Mouse (Mus musculus) monocyte, adult 2 months (primary cell): ENCODE results near the gene Heg1.
A peak's percentile ranks its signal among the peaks of the same experiment; 100 is the strongest.

ENCODE experiments used
- DNase-seq, 2 experiments: peaks; one replicate each; pipeline ENCODE4 v3.0.0; 2022; ENCODE audit warnings: low spot score in 2 of 2, low read depth in 1 of 2

The Heg1 gene

DNA sequence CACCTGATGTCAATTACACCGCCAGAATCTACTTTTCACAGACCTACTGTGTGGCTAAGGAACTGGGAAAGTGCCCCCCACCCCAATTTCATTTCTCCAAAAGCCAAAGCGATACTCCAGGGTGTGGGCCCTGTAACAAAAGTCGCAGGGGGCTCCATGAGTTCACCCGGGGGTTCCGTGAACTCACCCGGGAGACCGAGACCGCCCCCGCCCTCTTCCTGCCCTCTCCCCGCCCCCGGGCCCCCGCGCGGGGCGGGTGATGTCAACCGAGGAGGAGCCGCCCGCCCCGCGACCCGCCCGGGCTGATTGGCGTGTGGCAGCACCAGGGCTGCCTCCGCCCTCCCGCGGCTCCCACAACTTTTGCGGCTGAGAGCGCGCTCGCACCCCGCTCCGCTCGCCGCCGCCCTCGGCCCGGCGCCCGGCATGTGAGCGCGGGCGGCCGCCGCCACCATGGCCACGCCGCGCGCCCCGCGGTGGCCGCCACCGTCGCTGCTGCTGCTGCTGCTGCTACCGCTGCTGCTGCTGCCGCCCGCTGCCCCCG lies at the start of gene Heg1:
Heg1 (plus strand) TSS at position 209 of the 541 bp plus-strand sequence.
- peak in 1 of 2 experiments; percentile 60 for DNase-seq

GRCm38 (mm10) chr16:33635836-33636595 lies 48.2 kb upstream of the Heg1 start:
- no peak for DNase-seq

DNA sequence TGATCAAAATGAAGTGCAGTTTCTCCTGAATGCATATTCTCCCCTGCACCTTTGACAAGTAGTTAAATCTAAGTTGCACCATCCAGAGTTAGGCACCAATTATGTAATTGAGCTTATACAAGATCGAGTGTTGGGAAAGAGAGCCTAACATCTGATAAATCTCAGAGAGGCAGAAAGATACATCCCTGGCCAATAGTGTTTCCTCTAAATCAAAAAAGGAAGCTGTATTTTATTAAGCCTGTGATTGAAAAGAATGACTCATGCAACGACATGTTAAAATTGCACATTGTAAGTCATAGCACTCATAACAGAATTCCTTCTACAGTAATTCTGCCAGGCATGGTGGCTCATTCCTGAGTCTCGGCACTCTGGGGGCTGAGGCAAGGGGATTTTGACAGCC lies 42.4 kb upstream of the Heg1 start:
- no peak for DNase-seq

GRCm38 (mm10) chr16:33653116-33653515 lies 31.1 kb upstream of the Heg1 start:
- DNase-seq: no peak

DNA sequence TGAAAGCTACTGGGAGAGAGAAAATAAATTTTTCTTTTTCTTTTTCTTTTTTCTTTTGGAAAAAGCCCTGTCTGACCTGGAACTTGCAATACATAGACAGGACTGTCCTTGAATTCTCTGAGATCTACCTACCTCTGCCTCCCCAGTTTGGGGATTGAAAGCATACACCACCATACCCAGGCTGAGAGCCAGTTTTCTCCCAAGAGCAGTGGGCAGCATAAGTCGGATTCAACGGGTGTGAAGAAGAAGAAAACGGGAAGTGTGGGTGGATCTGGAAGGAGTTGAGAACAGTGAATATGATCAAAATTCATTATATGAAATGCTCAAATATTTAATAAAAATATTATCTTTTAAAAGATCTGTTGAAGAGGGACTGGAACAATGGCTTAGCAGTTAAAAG lies 28.7 kb upstream of the Heg1 start:
- no peak for DNase-seq

DNA sequence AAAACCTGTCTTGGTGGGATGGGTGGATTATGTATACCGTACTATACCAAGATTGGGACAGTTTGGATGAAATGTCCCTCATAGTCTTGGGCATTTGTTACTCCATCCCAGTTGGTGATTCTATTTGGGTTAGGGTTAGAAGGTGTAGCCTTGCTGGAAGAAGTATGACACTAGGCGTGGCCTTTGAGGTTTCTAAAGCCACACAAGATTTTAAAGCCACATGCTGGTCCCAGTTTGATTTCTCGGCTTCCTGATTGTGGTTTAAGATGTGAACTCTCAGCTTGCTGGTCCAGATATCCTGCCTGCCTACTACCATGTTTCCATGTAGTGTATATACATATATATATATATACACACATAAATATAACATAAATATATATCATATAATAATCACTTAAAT lies 27.0 kb upstream of the Heg1 start:
- DNase-seq: no peak

DNA sequence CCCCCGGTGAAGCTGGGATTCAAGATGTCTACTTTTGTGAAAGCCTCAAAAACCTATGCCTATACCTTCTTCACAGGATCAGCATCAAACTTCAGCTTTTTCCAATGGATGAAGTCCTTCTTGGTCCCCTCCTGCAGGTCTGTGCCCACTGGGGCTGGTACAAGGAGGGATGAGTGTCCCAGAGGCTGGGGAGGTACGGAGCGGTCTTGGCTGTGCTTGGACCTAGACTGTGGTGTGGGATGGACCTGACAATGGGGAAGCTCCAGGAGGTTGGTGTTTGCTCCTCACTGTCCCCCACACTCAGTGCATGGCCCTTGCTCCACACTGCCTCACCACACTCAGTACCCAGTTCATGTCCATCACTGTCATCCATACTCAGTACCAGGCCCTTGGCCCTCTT lies 26.0 kb upstream of the Heg1 start:
- DNase-seq: no peak

DNA sequence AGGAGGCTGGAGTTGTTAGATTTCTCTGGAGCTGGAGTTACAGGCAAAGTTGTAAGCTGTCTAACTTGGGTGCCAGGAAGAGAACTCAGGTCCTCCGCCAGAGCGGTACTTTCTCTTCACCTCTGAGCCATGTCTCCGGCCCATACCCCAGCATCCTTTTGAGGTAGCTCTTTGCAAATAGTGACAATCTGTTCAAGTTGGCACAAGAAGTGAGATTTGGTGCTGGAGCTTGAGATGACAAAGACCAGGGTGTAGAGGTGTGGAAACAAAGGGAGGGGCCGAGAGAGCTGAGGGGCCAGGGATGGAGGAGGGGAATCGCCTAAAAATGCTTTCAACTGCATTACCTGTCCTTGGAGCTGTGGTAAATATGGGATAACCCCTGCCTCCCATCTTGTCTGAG lies 24.6 kb upstream of the Heg1 start:
- DNase-seq: no peak

DNA sequence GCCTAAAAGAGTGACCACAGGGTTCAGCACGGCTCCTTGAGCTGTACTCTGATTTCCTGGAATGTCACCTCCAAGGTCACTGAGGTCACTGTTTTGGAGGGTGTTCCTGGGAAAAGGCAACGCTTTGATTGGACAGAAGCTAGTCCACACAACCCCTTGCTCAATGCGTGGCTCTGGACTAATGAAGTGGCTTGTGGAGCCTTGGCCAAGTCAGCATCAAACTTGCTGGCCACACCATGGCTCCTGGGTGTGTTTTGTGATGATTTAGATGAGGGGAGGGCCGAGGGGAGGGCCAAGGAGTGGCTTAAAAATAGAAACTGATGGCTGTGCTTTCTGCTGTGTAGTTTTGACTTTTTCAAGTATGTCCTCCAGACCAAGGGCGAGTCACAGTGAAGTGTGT lies 24.0 kb upstream of the Heg1 start:
- DNase-seq: no peak

DNA sequence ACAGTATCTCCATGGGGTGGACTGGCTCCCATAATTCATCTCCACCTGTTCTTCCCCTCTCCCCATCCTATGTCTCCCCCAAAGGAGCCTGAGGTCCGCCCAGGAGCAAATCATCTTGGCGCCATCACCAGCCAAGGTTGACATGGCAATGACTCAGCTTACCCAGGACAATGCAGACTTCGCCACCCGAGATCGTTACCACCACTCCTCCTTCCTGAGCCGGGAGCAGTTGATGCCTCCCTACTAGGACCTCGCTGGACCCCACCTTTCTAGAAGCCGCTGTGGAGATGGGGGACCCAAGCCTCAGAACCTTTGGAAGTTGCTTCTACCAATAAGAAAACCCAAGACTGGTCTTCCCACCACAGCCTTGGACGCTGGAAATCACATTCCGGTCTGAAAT lies 21.3 kb upstream of the Heg1 start:
- no peak for DNase-seq

DNA sequence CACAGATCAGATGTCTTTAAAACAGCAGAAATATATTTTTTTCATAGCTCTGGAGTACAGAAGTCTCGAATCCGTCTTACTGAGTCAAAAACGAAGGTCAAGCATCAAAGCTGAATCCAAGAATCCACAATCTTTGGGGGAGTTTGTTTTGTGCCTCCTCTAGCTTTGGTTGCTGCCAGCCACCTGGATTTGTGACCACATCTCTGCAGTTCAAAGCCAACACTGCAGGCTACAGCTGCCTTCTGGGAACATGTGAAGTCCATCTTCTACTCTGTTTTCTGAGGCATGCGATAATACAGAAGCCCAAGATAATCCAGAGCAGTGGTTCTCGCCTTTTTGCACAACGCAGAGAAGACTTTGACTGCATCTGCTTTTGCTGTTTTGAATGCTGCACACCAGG lies 17.9 kb upstream of the Heg1 start:
- no peak for DNase-seq

- no peak for DNase-seq
These were observed 17.1 kb upstream of the Heg1 start for GRCm38 (mm10) chr16:33666985-33667538.

DNA sequence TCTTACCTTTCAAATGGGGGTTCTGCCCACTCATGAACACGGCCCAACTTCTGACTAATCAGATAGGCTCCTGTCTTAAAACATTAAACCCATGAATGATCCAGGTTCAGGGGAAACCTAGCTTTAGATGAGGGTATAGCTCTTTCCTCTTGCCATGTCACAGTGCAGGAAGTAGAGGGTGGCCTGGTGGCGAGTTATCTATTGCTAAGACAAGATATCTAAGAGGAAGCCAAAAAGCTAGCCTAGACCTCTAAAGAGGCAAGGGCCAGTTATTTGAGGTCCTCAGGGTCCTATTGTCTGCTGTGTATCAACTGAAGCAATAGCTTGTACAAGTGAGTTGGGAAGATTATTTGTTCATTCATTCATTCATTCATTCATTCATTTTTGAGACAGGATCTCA lies 15.7 kb upstream of the Heg1 start:
- no peak for DNase-seq

DNA sequence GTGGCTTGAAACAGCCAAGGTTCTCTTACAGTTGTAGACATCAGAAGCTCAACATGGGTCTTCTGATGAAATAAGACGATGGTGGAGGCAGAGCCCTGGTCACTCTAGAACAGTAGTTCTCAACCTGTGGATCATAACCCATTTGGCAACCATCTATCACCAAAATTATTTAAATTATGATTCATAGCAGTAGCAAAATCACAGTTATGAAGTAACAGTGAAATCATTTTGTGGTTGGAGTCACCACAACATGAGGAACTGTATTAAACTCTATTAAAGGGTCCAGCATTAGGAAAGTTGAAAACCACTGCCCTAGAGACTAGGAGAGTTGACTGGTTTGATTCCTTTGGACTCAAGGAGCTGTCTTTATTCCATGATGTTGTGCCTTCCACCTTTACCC lies 15.1 kb upstream of the Heg1 start:
- DNase-seq: no peak

DNA sequence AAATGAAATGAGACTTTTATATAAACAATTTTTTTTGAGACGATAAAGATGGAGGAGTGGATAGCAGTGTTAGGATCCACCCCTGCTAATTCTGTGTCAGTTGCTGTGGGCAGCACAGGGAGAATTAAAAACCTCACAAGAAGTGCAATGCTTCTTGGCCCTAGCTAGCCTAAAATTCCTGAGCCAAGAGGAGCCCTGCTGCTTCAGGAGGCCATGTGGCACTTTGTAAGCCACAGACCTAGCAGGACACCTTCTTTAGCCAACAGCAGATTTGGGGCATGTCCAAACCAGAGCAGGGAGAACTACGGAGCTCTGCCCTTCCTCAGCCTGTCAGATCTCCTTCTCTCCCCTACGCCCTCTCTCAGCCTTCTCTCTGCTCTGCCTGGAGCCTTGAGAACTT lies 13.8 kb upstream of the Heg1 start:
- no peak for DNase-seq

GRCm38 (mm10) chr16:33670933-33671332 lies 13.2 kb upstream of the Heg1 start:
- DNase-seq: no peak

- no peak for DNase-seq
These were observed 12.0 kb upstream of the Heg1 start for GRCm38 (mm10) chr16:33672188-33672587.

DNA sequence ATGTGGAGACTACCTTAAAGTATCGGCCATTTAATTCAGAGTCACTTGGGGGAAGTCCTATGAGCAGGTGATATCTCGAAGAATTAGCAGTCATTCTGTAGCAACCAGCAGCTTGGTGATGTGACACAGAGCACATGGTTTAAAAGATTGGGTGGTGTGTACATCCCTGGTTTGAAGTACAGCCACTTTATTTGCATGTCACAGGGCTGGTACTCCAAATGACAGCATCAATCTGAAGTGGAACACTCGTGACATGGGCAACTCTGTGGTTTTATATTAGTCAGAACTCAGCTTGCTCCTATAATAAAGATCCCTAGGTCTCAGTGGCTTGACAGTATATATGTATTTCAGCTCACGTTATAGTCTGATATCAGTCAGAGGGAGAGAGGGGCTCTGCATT lies 11.5 kb upstream of the Heg1 start:
- DNase-seq: no peak

DNA sequence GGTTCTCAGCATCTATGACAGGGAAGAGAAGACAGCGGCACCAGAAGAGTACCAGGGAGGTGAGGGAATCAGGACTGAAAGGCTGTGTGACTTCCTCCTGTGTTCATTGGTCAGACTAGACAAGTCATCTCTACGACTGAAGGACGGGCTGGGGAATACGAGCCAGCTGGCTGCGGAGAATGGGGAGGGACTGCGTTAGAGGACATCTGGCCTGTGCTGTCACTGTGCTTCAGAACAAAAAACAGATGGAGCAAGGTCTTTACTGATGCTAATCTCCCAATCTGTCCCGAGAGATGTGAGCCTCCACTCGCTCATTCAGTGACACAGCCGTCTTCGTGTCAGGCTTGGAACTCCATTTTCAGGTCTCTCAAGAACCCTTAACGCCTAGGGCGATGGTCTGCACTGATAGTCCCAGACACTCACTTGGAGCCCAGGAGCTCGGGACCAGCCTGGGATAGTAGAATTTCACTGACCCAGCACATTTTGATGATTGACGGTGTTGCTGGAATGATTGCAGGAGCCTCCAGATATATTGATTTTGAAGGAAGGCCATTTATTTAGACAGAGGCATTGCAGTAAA lies 10.6 kb upstream of the Heg1 start:
- DNase-seq: no peak

DNA sequence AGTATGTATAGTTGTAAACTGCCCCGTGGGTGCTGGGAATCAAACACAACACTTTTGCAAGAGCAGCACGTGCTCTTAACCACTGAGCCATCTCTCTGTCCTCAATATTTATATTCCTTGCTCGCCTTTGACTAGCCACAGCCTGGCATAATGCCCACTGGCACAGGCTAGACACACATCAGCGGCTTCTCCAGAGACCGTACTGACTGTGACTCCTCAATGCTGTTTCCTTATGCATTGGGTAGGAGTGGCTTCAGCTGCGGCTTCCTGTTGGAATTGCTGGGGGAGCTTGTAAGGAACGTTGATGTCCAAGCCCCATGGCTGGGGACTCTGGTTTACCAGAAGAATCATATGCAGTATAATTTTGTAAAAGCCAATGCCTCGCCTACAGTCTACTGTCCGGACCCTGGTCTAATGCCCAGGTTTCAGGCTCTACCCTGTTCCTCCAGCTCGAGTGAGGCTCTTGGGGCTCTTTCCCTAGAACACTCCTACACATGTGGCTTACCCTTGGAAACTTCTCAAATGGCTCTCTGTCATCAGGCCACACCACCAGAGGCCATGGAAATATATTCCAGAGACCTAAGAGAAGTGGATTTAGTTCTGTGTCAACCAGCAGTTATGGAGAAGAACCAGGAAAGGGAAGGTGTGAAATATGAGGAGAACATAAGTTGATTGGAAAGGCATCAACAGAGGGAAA lies 8.9 kb upstream of the Heg1 start:
- no peak for DNase-seq

DNA sequence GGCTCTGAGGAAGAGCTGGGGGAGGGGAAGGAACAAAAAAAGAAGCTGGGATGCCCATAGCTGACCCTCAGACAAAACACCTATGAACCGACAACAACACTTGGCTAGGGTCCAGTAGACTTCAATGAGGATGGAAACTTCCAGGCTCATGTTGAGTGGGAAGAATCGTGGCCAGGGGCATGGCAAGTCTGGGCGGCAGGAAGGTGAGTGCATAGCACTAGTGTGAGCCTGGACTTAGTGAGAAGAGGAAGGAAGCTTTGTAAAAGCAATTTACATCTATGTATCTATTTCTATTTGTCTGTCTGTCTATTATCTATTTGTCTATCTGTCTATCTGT lies 8.4 kb upstream of the Heg1 start:
- no peak for DNase-seq
